Mouse (Mus musculus) urinary bladder, postnatal 0 days (tissue): Measurements from ENCODE around the gene Plekhb1. TPM values are rescaled to one million over a fixed set of nuclear protein-coding genes. Genes with fewer than 3 reads are reported as not detected.

Experiments
- polyA plus RNA-seq: library from polyadenylated mRNA; unstranded; fragments of >200 nt; fragmentation: Nextera tagmentation; extraction: Ambion mirVana; gene quantifications from 2 replicates; pipeline ENCODE4 v1.2.1, GENCODE M21; 2015

Gene Plekhb1
- 4.6 and 5.0 TPM in 2 replicates for polyA plus RNA-seq

GRCm38 (mm10) chr7:100662231-100662630 lies at the start of gene Plekhb1:
Gene Plekhb1, minus strand, starts transcription at chr7:100662414.

GRCm38 (mm10) chr7:100706143-100706841 lies 44.1 kb upstream of the Plekhb1 start, which contains the start of gene Fam168a:
Gene Fam168a, plus strand, starts transcription at chr7:100706635.

GRCm38 (mm10) chr7:100608130-100608741 lies 54.0 kb downstream of the Plekhb1 start, which contains the start of gene Mrpl48:
Gene Mrpl48, minus strand, starts transcription at chr7:100608301.

GRCm38 (mm10) chr7:100607214-100608129 lies 54.7 kb downstream of the Plekhb1 start, which contains the start of gene Rab6a:
Gene Rab6a, plus strand, starts transcription at chr7:100607410.

Other genes with a start within 250 kb of the Plekhb1 start
- 0.05 TPM in 1 of 2 replicates, not detected in the other for gene Ucp3, start 189.4 kb downstream of the Plekhb1 start, polyA plus RNA-seq
- 179 and 263 TPM in 2 replicates for gene Ucp2, start 169.1 kb downstream of the Plekhb1 start, polyA plus RNA-seq
- 0.25 and 0.46 TPM in 2 replicates for gene Dnajb13, start 147.5 kb downstream of the Plekhb1 start, polyA plus RNA-seq
- gene Coa4, start 125.3 kb downstream of the Plekhb1 start, polyA plus RNA-seq, result 17.0 and 27.8 TPM in 2 replicates
- 63.6 and 79.6 TPM in 2 replicates for gene Rab6a, start 55.0 kb downstream of the Plekhb1 start, polyA plus RNA-seq
- 67.1 and 68.4 TPM in 2 replicates for gene Mrpl48, start 54.1 kb downstream of the Plekhb1 start, polyA plus RNA-seq
- 46.1 and 47.9 TPM in 2 replicates for gene Fam168a, start 44.2 kb upstream of the Plekhb1 start, polyA plus RNA-seq
- 0.78 and 2.6 TPM in 2 replicates for gene Relt, start 201.0 kb upstream of the Plekhb1 start, polyA plus RNA-seq